Mouse (Mus musculus) adrenal gland, postnatal 25 days (tissue): ENCODE data around the gene Naxd. TPM values are rescaled to one million over a fixed set of nuclear protein-coding genes. Genes with fewer than 3 reads are reported as not detected.
"Not testable (repeated sequence)": the region's sequence is repeated elsewhere in the genome, so short reads cannot be mapped to it uniquely, and the experiment has no call there.

Source experiments
- DNase-seq: peaks from one replicate; pipeline ENCODE4 v3.0.0; 2021; ENCODE audit warnings: mixed read lengths
- total RNA-seq: library from RNA; stranded (reverse); gene quantifications from 2 replicates; pipeline ENCODE4 v1.2.3, GENCODE M21; 2021

The Naxd gene
- total RNA-seq, 1 experiment from 2014 or later = 77.5 TPM

DNA sequence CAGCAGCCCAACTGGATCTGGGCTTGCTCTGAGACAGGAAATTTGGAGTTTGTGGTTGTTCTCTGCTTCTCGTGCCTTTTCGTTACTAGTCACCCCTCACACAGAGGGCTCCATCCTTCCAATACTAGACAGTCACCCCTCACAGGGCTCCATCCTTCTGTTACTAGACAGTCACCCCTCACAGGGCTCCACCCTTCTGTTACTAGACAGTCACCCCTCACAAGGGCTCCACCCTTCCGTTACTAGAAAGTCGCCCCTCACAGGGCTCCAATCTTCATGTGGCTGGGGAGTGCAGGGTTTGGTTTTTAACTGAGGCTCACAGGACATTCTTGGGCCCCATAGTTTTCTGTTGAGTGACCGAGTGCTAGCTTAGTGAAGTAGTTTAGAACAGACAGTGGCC lies 15.9 kb downstream of the Naxd start:
- no peak for DNase-seq

DNA sequence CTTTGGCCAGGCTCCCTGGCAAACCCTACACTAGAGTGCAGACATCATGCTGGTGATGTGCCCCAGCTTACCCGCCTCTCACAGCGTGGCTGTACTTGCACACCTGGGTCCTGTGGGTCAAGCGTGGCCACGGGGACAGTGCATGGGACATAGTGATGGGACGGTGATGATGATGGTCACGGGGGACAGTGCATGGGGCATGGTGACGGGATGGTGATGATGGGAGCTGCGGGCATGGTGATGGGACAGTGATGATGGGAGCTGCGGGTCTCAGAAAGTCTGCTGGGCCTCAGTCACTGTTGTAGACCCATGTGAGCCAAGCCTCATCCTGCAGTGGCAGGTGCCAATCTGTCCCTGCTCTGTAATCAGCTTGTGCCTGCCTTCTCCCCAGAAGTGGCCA lies 19.0 kb downstream of the Naxd start:
- DNase-seq = no peak

DNA sequence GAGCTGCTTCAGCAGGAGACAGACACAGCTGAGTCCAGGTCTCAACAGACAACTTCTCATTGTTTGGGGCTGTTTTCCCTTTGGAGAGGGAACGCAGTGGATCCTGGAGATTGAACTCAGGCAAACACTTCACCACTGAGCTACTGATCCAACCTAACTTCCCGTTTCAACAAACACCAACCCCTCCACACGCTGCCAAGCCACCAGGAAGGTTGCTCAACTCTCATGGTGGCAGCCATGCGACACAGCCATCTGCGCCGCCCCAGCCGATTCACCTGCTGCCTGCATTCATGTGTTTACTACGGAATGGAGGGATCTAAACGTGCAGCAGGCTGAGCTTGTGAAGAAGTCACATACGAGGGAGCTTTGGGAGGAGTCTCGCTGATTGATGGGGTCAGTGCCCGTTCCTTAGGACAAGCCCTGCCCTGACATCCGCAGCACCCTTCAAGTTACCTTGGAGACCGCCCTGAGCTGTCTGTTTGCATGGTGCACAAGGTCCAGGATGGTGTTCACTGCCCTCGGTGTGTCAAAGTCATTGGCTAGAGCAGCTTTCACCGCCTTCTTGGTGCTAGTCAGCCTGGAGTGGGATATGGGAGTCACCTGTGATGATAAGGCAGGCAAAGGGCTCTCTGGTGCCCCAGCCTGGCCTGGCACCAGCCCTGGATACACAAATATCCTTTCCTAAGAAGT lies 20.2 kb downstream of the Naxd start:
- no peak for DNase-seq

DNA sequence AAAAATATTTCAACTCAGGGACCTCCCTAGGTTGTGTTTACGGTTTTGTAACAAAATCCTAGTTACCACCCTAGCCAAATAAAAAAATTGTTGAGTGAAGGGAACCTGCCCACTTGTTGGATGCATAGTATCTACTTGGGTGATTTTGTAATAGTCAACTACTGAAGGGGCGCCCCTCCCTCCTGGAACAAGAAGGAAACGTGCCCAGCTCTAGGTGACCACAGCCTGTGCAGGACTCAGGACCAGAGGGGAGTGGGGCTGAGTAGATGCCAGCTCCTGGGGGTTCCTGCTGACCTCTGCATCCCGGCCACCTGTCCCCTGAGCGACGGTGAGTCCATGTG lies 20.7 kb downstream of the Naxd start:
- DNase-seq = no peak

DNA sequence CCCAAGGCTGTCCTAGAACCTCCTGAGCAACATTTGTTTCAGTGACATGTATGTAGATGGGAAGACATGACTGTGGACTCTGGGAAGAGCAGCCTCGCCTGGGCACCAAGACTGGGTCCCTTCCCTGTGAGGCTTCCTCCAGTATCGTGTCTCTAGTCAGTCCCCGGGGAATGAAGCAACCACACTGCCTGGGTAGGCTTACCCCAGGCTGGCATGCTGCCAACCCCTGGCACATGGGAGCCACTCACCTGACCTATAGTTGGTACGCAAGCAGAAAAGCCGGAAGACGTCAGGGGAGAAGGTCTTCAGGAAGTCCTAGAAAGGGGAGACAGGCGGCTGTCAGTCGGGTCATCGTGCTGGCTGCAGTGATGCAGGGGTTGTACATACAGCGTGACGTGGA lies 21.4 kb downstream of the Naxd start:
- no peak for DNase-seq

DNA sequence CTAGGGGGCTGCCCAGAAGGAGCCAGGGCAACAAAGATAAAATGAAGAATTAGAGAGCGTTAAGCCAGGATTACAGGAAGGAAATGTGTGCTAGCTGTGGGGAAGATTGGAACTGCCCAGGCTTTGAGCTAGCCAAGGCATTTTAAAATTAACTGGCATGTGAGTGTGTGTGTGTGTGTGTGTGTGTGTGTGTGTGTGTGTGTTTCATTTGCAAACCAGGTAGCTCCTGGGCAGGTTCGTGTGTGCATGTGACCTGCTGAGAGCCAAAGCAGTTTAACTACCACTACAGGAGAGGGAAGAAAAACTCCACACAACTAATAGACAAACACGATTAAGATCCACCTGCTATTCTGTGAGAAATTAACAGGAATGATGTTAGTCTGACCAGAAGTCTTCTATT lies 26.0 kb downstream of the Naxd start:
- no peak for DNase-seq

DNA sequence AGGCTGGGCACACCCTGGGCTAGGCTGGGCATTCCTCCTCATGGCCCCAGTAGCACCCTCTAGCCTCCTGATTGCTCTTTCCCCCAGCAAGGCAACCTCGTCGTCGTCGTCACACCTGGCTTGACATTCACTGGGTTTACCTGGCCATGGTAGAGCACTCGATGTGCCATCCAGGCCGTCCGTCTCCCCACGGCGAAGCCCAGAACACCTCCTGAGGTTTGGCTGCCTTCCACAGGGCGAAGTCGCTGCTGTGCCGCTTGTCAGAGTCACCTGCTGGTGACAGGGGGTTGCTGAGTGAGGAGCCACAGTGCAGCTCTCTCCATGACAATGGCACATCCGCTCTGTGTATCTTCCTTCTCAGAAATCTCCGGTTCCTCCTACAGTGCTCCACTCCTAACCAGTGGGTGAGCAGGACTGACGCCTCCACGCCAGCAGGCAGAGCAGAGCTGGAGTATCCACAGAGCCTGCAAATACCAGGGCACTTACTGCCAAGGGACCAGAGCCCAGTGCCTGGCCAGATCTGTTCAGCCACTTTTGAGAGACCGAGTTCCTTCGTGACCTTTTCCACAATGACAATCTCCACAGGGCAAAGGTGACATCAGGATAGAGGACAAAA lies 33.0 kb downstream of the Naxd start:
- no peak for DNase-seq

DNA sequence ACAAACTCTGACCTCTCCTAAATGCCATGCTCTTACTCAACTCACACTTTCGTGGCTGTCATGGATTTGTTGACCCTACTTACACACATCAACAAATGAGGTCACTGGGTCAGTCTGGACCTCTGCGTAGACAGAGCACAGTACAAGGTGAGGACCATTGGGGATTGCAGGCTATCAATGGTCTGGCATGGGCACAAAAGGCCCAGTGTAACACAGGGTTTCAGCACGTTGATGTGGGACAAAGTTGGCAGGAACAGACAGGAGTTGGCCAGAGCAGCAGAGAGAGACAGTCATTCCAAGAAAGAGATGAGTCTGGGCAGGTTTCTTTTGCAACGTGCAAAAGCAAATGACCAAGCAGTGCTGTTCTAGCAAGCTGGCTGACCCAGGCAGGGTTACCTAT lies 33.5 kb downstream of the Naxd start:
- DNase-seq = no peak

DNA sequence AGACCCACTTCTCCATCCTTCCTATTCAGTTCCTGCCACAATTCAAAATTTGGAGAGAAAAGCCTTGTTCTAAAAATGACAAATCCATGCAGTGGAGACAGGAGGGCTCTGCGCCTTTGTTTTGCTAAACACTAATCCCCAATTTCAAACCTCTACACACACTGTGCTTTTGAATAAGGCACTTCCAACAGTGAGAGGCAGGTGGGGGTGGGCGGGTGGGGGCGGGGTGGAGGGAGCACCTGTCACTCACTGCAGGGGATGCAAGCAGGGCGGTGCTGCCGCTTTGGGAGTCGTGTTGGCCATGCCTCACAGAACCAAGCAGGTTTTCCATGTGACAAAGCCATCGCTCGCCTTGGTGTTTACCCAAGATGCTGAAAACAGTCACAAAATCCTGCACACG lies 37.2 kb downstream of the Naxd start:
- no peak for DNase-seq

DNA sequence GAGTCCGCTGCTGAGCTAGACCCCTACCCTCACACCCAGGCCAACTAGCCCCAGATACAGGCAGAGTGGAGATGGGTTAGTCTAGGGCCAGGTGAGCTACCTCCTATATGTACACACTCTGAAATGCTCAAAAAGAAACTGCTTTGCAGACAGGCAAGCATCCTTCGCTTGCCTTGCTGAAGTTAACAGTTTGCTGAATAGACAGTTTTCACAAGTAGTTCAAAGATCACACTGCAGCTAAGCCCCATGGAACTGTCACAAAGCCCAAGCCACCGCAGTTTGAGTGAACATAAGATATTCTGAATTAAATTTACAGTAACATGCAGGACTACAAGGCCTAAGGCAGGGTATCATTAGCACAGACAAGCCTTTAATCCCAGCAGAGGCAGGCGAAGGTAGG lies 41.7 kb downstream of the Naxd start:
- no peak for DNase-seq

DNA sequence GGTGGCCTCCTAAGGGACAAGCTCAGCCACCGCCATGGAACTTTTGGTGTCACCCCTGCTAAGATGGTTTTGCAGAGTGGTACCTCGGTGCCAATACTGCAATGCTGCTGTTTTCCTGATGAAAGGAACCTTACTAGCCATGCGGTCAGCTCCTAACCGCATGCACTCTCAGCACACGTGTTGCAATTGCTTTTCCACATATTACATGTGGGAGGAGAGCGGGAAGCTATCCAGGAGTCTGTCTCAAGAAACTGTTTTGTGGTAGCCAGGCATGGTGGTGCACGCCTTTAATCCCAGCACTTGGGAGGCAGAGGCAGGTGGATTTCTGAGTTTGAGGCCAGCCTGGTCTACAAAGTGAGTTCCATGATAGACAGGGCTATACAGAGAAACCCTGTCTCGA lies 42.9 kb downstream of the Naxd start:
- no peak for DNase-seq

DNA sequence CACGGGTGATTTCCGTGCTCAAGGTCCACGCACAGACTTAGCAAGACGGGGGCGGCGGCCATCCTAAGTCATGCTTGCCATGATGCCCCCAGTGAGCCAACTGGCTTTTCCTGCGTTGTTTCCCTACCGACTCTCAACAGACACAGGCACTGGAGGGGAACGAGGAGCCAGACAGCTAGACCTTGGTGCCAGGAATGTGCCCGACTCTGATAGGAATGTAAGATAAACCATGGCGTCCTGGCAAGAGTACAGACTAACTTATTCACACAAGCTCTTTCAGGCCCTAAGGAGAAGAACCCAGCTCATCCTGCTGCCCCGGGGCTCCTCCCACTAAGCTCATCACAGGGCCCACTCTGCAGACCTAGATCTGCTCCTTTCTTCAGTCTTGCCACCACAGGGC lies 44.7 kb downstream of the Naxd start:
- no peak for DNase-seq

DNA sequence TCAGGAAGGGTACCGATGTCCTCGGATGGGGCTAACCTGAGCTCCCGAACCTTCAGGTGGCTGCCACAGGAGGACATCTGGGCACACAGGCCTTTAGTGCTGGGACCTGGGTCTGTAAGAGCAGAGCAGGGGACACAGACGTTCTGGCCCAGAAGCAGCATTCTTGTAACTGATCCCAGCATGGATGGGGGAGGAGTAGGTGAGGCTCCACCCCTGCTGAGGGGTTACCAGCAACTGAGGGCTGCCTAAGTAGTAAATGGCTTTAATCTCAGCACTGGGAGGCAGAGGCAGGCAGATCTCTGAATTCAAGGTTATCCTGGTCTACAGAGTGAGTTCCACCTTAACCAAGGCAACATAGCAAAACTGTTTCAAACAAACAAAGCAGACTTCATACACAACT lies 45.6 kb downstream of the Naxd start:
- no peak for DNase-seq

DNA sequence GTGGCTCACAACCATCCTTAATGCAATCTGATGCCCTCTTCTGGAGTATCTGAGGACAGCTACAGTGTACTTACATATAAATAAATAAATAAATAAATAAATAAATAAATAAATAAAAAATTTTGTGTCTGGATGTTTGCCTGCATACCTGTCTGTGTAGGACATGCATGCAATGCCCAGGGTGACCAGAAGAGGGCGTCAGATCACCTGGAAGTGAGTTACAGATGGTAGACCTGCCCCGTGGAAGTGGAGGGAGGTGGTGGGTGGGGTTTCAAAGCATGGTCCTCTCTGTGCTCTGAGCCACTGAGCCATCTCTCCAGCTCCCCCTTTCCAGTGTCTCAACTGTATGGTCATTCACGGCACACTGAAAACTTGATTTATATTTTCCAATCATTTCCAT lies 47.1 kb downstream of the Naxd start:
- peak; percentile 64 for DNase-seq

DNA sequence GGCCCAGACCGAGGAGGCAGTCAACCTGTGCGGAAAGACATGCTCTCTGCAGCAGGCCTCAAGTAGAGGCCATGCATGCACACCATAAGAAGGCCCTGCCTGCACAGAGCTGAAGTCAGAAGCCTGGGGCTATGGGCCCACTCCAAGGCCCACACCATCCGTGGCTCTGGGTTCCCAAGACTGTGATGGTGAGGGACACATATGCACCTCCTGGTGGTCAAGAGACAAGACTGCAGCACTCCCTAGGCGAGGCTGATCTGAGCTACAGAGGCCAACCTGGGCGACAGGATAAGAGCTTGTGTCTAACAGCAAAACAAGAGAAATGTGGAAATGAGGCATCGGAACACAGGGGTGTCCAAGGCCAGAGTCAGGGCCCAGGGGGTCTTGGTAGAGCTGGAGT lies 49.8 kb downstream of the Naxd start:
- no peak for DNase-seq

DNA sequence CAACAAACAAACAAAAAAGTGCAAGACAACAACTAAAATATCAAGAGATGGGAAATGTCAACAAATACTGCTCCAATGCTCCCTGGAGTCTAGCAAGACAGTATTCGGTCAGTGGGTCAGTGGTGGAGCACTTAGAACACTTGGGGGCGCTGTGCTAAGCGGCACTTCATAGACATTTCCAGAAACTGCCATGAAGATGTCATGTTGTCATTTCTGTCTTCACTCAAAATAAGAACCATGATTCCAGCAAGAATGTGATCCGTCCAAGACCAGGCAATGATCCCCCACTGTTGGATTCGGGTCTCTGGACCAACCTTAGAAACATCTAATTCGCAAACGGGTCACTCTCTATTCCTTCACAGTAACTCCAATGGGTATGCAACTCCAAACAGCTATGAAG lies 52.4 kb downstream of the Naxd start:
- peak; percentile 48 for DNase-seq

DNA sequence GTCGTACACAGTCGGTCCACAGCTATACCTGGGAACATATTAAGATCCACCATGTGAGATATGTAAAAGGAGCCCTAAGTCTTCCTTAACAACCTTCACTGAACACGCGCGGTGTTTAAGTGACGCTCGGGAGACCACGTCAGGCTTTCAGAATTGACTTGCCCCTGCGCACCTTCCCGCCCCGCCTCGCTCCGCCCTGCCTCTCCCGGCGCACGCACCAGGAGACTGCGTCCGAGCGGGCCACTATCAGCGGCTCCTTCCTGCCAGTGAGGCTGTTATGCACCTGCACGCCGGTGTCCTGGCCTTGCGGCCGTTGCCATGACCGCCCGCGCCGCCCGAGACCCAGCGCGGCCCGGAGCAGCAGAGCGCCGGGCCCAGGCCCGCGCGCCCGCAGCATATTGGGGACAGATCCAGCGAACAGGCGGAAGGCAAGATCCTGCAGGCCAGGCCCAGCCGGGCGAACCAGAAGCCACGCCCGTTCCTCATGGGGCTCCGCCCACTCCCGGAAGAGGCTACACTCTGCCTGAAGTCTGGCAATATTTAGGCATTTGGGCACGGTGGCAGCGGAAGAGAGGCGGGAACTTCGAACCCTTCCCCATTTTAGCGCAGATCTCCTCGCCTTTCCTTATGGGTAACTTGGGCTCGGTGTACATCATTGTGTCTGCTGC lies 53.1 kb downstream of the Naxd start, which contains the start of gene Cars2:
Gene Cars2 (minus strand): TSS at position 503 of the 668 bp plus-strand sequence.
- DNase-seq = peak; percentile 93

DNA sequence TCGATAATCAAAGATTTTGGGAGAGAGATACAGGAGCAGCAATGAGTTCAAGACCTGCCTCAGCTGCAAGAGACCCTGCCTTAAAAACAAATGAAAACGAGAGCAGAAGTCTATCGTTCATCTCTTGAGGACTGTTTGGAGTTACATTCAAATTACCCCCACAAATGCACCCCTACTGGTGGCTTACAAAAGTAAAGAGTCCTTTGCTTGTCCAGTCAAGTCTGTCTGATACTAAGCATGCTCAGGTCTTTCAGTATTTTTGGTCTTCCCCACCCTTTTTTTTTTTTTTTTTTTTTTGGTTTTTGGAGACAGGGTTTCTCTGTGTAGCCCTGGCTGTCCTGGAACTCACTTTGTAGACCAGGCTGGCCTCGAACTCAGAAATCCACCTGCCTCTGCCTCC lies 54.2 kb downstream of the Naxd start:
- not testable (repeated sequence) for DNase-seq

DNA sequence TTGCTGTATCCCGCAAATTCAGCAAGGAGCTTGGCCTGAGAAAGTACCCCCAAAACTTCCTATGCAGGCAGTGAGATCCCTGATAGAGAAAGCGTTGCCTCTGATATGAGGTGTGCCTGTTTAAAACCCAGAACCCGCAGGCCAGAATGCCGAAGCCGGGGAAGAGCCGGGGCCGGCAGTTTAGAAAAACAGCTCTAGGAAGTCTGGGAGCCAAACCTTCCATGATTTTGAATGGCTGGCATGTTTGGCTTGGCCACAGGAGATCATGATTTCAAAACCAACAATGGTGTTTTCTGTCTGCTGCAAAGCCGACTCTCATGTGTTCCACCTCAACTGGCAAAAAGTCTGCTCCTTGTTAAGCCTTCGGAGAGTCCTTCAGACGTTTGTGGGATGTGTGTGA lies 55.1 kb downstream of the Naxd start:
- no peak for DNase-seq

DNA sequence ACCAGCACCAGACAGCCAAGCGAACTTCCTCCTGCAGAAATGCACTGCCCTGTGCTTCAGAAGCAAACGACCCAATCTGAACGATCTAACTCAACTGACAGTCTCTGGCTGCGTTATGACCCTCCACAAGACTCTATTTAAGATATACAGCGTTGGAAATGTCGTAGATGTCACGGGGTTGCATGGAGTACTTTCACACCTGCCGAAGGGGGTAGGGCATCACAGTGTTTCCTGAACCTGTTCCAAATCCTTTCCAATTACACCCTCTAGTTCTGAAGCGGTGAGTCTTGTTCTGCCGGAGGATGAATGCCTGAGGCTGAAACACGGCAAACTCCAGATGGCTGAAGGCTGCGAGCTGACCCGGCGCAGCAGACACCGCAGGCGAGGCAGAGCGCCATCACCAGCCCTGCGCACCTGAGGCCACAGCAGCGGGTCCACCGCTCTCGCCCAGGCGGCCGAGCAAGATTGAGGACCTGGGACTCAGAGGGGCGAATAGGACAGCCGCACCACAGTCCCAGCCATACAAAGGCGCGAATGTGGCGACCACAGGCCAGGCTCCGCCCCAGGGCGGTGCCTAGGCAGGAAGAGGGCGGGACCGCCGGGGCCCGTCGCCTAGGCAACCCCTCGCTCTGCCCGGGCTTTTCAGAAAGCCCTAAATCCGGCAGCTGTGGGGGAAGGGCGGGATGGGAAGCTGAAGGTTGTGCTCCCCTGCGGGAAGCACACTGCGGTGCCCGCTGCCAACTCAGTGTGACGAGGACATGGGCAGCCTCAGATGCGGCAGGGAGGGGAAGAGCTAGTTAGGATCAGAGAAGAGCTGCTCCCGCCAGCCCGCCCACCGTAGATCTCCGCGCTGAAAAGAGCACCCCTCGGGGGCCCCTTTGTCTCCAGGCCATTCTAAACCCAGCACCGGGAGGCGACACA lies 57.8 kb downstream of the Naxd start, which contains the start of gene Ing1:
Gene Ing1 (plus strand): TSS at position 773 of the 921 bp plus-strand sequence.
- DNase-seq = peak; percentile 95

DNA sequence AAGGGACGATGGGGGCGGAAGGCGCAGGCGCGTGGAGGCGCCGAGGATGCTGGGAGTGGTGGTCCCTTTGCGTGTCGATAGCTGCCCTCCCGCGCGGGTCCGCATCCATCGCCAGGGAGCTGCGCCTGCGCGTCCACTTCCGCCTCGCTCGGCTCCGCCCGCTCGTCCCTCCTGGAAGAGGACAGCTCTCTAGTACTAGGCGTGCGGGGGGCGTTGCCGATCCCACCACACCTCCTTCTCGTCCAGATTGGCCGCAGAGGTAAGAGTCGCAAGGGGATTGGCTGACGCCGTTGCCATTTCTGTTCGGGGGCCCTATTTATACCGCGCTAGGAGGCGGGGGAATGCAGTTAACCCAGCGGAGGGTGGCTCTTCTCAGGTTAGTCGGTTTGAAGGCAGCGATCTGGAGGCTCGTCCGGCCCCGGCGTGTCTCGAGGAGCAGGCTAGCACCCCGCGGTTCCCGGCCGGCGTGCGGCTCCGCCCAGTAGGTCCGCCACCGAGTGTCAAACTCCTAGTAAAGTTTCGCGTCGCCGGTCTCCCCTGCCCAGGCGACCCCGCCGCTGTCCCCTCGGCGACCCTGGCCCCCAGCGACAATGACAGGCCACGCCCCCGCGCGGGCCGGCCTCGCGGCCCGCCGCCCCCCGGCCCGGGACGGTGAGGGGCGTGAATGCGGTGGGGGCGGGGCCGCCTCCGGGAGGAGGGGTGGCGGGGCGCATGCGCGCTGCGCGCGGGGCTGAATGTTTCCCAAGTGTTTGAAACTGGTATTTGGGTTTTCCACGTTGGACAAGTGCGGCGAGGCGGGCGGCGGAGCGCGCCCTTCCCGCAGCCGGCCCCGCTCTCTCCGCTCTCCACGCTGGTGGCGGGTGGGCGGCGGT lies 58.6 kb downstream of the Naxd start:
- peak; percentile 98 for DNase-seq
